Mouse (Mus musculus): ENCODE measurements at regions not wholly inside any gene's neighbourhood (a gene's known extent, or its start where the extent isn't known, plus 50 kb on each side); places are given as distances from the start of the nearest gene placed in this dataset.

DNA sequence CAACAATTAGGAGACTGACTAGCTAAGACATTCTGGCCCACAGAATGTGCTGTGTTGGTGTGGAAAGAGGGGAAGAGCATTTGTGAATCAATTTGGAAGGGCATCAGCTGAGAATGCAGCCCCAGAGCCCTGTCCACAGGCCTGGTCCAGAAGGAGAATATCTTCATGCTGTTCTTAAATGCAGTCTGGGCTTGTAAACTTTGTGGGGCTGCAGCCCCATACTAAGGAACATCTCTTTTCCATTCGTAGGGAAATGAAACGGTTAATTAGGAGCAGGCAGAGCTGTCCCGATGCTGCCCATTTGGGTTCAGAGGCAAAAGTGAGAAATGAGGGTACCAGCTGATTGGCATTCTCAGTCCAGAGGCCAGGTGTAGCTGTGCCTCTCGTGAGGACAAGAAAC, 304.0 kb downstream of the Maf start:
- TF ChIP-seq POLR2A (IDR thresholded peaks at IDR 0.05; ENCODE audit: insufficient read depth, low read depth, low read length) (no peak), CTCF (IDR thresholded peaks at IDR 0.05; ENCODE audit: insufficient read depth, low read depth, low read length) (no peak)
